Mouse (Mus musculus) small intestine, adult 2 months (tissue): Measurements from ENCODE around the gene Selenon.

Source experiments
- CTCF ChIP-seq: fragments of 200-500 bp; IDR thresholded peaks from 2 replicates; pipeline ENCODE4 v1.5.1; 2012; ENCODE audit warnings: low read depth, mild to moderate bottlenecking, control low read depth, inconsistent platforms, low read length, moderate library complexity, mixed read lengths; ENCODE audit not compliant: insufficient replicate concordance, insufficient read length; ENCODE audit errors: extremely low read depth
- POLR2A ChIP-seq: fragments of 200-500 bp; IDR thresholded peaks from 2 replicates; pipeline ENCODE4 v1.6.1; 2012; ENCODE audit warnings: low read depth, mild to moderate bottlenecking, control low read depth, inconsistent platforms, low read length, moderate library complexity

DNA sequence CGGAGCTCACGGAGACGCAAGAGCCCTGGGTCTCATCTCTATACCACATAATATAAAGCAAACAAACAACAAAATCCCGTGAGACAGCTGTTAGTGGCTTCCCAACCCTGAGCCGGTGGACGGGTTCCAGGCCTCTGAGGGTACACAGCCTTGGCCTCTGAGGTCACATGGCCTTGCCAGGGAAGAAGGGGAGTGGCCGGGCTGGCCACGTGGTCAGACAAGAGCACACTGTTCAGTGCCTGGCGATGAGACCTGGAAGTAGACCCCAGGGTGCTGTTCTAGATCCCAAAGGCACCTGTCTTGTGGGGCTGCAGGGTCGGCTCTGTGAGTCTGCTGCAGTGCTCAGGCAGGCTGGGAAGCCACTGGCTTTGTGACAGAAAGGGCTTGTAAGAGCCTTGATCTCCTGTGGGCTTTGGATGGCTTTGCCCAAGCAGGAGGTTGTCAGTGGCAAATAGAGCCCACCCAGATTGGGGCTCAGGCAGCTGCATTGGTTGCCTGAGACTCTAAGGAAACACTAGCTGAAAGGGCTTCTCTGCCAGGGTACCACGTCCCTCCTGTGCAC is 35.8 kb upstream of the Selenon start:
- no peak for TF ChIP-seq CTCF
- TF ChIP-seq POLR2A: no peak
